Mouse (Mus musculus): ENCODE results near the gene Stox1. TPM values are rescaled to one million over a fixed set of nuclear protein-coding genes. Genes with fewer than 3 reads are reported as not detected.
A peak's percentile ranks its signal among the peaks of the same experiment; 100 is the strongest.
"Not testable (repeated sequence)": the region's sequence is repeated elsewhere in the genome, so short reads cannot be mapped to it uniquely, and the experiment has no call there.

Gene Stox1
- polyA plus RNA-seq (2015; fragmentation: Nextera tagmentation; extraction: Ambion mirVana), result 2.3 and 2.9 TPM in 2 replicates

- WGBS, result 2% methylated on average over 54 of the region's 85 CpGs
- peak; percentile 91 for ATAC-seq
- peak within 1 kb of the TSS; percentile 65 for H3K4me3 ChIP-seq (replicated peaks)
- peaks cover 25% of the 10 kb centered on the region for H3K27me3 ChIP-seq
- H3K4me1 ChIP-seq (replicated peaks), result no peaks in the 10 kb centered on the region; the same call in 1 of the 2 replicates
- no peak within 1 kb of the TSS for H3K27ac ChIP-seq
- peak within 1 kb of the TSS; percentile 81 for H3K4me2 ChIP-seq (replicated peaks)
- H3K9ac ChIP-seq (replicated peaks), result peak within 1 kb of the TSS; percentile 69
- no peaks in the 10 kb centered on the region for H3K9me3 ChIP-seq
- H3K36me3 ChIP-seq, result no peaks in the 10 kb centered on the region
Observed at GRCm38 (mm10) chr10:62725771-62726687, at the start of gene Stox1. Stox1 (minus strand) TSS chr10:62726128.

GRCm38 (mm10) chr10:62750781-62751180, 24.9 kb upstream of the Stox1 start:
- no peak overlapping the region for H3K4me2 ChIP-seq (replicated peaks)
- no peak overlapping the region for H3K4me3 ChIP-seq (replicated peaks)
- no peaks in the 10 kb centered on the region for H3K9me3 ChIP-seq
- 91% methylated on average over 6 of the region's 6 CpGs for WGBS
- no peak overlapping the region for H3K27ac ChIP-seq
- no peak for ATAC-seq
- H3K36me3 ChIP-seq, result peaks cover 91% of the 10 kb centered on the region
- no peaks in the 10 kb centered on the region for H3K4me1 ChIP-seq (replicated peaks)
- H3K9ac ChIP-seq (replicated peaks), result no peak overlapping the region
- no peaks in the 10 kb centered on the region for H3K27me3 ChIP-seq

- Histone ChIP-seq H3K27me3 (no peaks in the 10 kb centered on the region), H3K4me1 (replicated peaks) (no peaks in the 10 kb centered on the region), H3K9me3 (no peaks in the 10 kb centered on the region), H3K4me2 (replicated peaks) (no peak overlapping the region), H3K9ac (replicated peaks) (no peak overlapping the region), H3K27ac (peak overlapping the region; percentile 60; the same call in 1 of the 2 replicates), H3K36me3 (peaks cover 40% of the 10 kb centered on the region), H3K4me3 (replicated peaks) (no peak overlapping the region)
- peak; percentile 60 for ATAC-seq
- WGBS, result 57% methylated on average over 4 of the region's 4 CpGs
Observed at GRCm38 (mm10) chr10:62739961-62740737, 14.2 kb upstream of the Stox1 start.

- WGBS, result 46% methylated on average over 4 of the region's 4 CpGs
- no peak overlapping the region for H3K9ac ChIP-seq (replicated peaks)
- H3K36me3 ChIP-seq, result peaks cover 22% of the 10 kb centered on the region
- no peak for ATAC-seq
- H3K9me3 ChIP-seq, result no peaks in the 10 kb centered on the region
- H3K4me2 ChIP-seq (replicated peaks), result no peak overlapping the region
- 0 out of 2 replicates have a peak overlapping the region, but pooled peaks have one; percentile 9 for H3K27ac ChIP-seq
- no peak overlapping the region for H3K4me3 ChIP-seq (replicated peaks)
- H3K4me1 ChIP-seq (replicated peaks), result no peaks in the 10 kb centered on the region
- H3K27me3 ChIP-seq, result no peaks in the 10 kb centered on the region
Observed at GRCm38 (mm10) chr10:62736965-62737688, 11.2 kb upstream of the Stox1 start.

GRCm38 (mm10) chr10:62730826-62731225, 4.9 kb upstream of the Stox1 start:
- Histone ChIP-seq H3K27ac (no peak overlapping the region), H3K4me1 (replicated peaks) (no peaks in the 10 kb centered on the region; the same call in 1 of the 2 replicates), H3K4me2 (replicated peaks) (no peak overlapping the region), H3K27me3 (0 out of 2 replicates have a peak, but pooled peaks cover 2% of the 10 kb centered on the region), H3K4me3 (replicated peaks) (no peak overlapping the region), H3K36me3 (no peaks in the 10 kb centered on the region), H3K9ac (replicated peaks) (no peak overlapping the region), H3K9me3 (no peaks in the 10 kb centered on the region)
- no peak for ATAC-seq
- 84% methylated on average over 10 of the region's 10 CpGs for WGBS

- Histone ChIP-seq H3K4me2 (replicated peaks) (peak overlapping the region; percentile 81), H3K27me3 (peaks cover 25% of the 10 kb centered on the region), H3K4me3 (replicated peaks) (peak overlapping the region; percentile 65), H3K4me1 (replicated peaks) (no peaks in the 10 kb centered on the region; the same call in 1 of the 2 replicates), H3K27ac (no peak overlapping the region), H3K9me3 (no peaks in the 10 kb centered on the region), H3K36me3 (no peaks in the 10 kb centered on the region), H3K9ac (replicated peaks) (no peak overlapping the region)
- ATAC-seq, result no peak
- 32% methylated on average over 7 of the region's 7 CpGs for WGBS
Observed at GRCm38 (mm10) chr10:62724936-62725335, 992 bp downstream of the Stox1 start.

- Histone ChIP-seq H3K4me3 (replicated peaks) (no peak overlapping the region), H3K9me3 (no peaks in the 10 kb centered on the region), H3K4me1 (replicated peaks) (no peaks in the 10 kb centered on the region; the same call in 1 of the 2 replicates), H3K36me3 (no peaks in the 10 kb centered on the region), H3K9ac (replicated peaks) (no peak overlapping the region), H3K27me3 (peaks cover 25% of the 10 kb centered on the region), H3K4me2 (replicated peaks) (no peak overlapping the region), H3K27ac (no peak overlapping the region)
- WGBS, result 40% methylated on average over 4 of the region's 4 CpGs
- no peak for ATAC-seq
Observed at GRCm38 (mm10) chr10:62722701-62723100, 3.2 kb downstream of the Stox1 start.

- 93% methylated on average over 8 of the region's 8 CpGs for WGBS
- H3K4me3 ChIP-seq (replicated peaks); H3K4me1 ChIP-seq (replicated peaks); H3K9me3 ChIP-seq; ATAC-seq; H3K36me3 ChIP-seq; H3K4me2 ChIP-seq (replicated peaks); H3K27ac ChIP-seq; H3K9ac ChIP-seq (replicated peaks): not testable (repeated sequence)
- H3K27me3 ChIP-seq, result peaks cover 22% of the 10 kb centered on the region
Observed at GRCm38 (mm10) chr10:62720574-62720973, 5.4 kb downstream of the Stox1 start.

- H3K27me3 ChIP-seq, result no peaks in the 10 kb centered on the region
- H3K4me3 ChIP-seq (replicated peaks), result no peak overlapping the region
- H3K4me1 ChIP-seq (replicated peaks), result no peaks in the 10 kb centered on the region
- no peak for ATAC-seq
- no peak overlapping the region for H3K4me2 ChIP-seq (replicated peaks)
- 82% methylated on average over 10 of the region's 10 CpGs for WGBS
- H3K27ac ChIP-seq, result no peak overlapping the region
- no peaks in the 10 kb centered on the region for H3K36me3 ChIP-seq
- H3K9me3 ChIP-seq, result no peaks in the 10 kb centered on the region
- H3K9ac ChIP-seq (replicated peaks), result no peak overlapping the region
Observed at GRCm38 (mm10) chr10:62713457-62713856, 12.5 kb downstream of the Stox1 start.

- no peaks in the 10 kb centered on the region for H3K27me3 ChIP-seq
- H3K27ac ChIP-seq, result no peak overlapping the region
- no peak overlapping the region for H3K9ac ChIP-seq (replicated peaks)
- no peaks in the 10 kb centered on the region for H3K9me3 ChIP-seq
- no peak overlapping the region for H3K4me2 ChIP-seq (replicated peaks)
- no peaks in the 10 kb centered on the region for H3K4me1 ChIP-seq (replicated peaks)
- no peak for ATAC-seq
- no peak overlapping the region for H3K4me3 ChIP-seq (replicated peaks)
- no peaks in the 10 kb centered on the region for H3K36me3 ChIP-seq
- 82% methylated on average over 4 of the region's 4 CpGs for WGBS
Observed at GRCm38 (mm10) chr10:62703579-62703978, 22.3 kb downstream of the Stox1 start.

- no peak overlapping the region for H3K27ac ChIP-seq
- H3K9ac ChIP-seq (replicated peaks), result no peak overlapping the region
- H3K9me3 ChIP-seq, result no peaks in the 10 kb centered on the region
- no peak for ATAC-seq
- no peaks in the 10 kb centered on the region for H3K36me3 ChIP-seq
- 84% methylated on average over 4 of the region's 4 CpGs for WGBS
- H3K4me2 ChIP-seq (replicated peaks), result no peak overlapping the region
- no peaks in the 10 kb centered on the region for H3K27me3 ChIP-seq
- no peaks in the 10 kb centered on the region for H3K4me1 ChIP-seq (replicated peaks)
- H3K4me3 ChIP-seq (replicated peaks), result no peak overlapping the region
Observed at GRCm38 (mm10) chr10:62702436-62702835, 23.5 kb downstream of the Stox1 start.
